Mouse (Mus musculus) neutrophil, adult 5-6 weeks (primary cell): ENCODE measurements around the gene Gm1604a. TPM values are rescaled to one million over a fixed set of nuclear protein-coding genes. Genes with fewer than 3 reads are reported as not detected.
"Not testable (repeated sequence)": the region's sequence is repeated elsewhere in the genome, so short reads cannot be mapped to it uniquely, and the experiment has no call there.

Experiments used
- ATAC-seq: fragments of 151-379, 151-347 bp; 2 replicates; pipeline ENCODE4 v1.8.0; 2017; ENCODE audit warnings: mild to moderate bottlenecking, moderate TSS enrichment; ENCODE audit not compliant: insufficient number of reproducible peaks, poor library complexity, low FRiP score, severe bottlenecking; ENCODE audit errors: extremely low read depth
- total RNA-seq: library from RNA; stranded (forward); fragments of 200-1000 nt; gene quantifications from 2 replicates; pipeline ENCODE4 v1.2.3, GENCODE M21; 2017

Gene Gm1604a
- not detected in 2 replicates for total RNA-seq

DNA sequence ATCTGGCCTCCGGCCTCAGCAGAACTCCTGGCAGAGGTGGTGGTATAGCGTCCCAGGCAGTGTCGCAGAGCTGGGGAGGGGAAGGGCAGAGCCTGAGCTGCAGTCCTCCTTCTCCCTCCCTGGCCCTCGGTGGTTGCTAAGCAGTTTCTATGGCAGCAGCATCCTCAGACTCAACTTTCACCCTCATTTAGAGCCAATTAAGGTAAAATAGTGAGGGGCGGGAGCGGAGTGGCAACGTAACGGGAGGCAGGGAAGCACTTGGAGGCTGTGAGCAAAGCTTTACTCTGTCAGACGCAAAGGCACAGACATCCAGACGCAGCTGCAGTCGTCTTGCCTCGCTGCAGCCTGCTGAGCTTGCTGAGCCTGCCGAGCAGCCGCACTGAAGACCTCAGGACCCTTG, at the start of gene Gm1604a:
Gm1604a (plus strand) TSS at position 312 of the 400 bp plus-strand sequence.
- ATAC-seq, result not testable (repeated sequence)

DNA sequence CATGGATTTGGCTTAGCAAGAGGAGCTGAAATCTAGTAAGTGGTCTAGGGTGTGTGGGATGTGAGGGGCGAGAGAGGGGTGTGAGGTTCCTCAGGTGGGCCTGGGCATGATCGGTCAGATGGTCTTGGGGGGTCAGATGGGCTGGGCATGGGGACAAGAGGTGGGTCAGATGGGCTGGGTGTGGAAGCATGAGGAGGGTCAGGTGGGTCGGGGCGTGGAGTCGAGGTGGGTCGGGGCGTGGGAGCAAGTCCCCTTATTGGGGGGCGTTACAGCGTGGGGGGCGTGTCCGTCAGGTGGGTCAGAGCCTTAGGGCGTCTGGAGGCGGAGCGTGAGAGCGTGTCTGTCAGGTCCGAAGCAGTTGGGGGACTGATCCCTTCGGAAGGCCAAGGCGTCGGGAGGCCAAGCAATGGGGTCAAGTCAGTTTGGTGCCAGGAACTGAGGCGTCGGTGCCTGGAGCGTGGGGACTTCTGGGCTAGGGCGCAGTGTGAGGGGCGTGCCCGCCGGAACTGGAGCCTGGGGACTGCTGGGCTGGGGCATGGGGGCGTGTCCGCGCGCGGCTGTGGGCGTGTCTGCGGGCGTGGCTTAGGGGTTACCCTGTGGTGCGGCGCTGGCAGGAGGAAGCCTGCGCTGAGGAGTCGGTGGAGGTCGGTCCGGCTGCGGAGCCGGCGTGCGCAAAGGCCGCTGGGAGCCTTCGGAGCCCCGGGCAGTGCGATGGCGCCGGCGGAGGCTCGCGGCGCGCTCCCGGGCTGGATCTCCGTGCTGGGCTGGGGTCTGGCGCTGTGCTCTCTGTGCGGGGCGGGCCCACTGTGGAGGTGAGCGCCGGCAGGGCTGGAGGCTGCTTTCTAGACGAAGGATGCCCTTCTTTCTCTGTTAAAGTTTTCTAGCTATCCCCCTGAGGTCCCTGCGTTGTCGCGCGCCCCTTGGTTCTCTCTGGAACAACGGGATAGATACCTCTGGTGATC, 46.8 kb upstream of the Gm1604a start, which contains the start of gene Gm49721:
Gm49721 (plus strand) TSS at position 618 of the 962 bp plus-strand sequence.
- peak; percentile 91 for ATAC-seq

DNA sequence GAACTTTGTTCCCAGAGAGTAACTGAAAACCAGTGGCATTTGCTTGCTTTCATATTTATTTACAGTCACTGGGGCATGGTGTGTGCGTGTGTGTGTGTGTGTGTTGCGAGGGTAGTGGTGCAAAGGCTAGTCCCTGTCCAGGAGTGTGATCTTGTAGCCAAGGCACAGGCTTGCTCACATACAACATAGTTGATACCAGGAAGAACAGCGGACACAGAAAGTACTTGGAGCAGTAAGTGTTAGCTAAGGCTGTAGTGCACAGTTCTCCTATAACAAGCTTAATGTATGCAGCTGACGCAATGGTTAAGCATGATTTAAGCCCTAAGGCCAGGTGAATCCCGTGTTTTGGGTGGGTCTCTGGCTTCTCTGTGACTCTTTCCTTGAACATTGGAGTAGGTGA, 46.0 kb upstream of the Gm1604a start:
- ATAC-seq, result not testable (repeated sequence)

DNA sequence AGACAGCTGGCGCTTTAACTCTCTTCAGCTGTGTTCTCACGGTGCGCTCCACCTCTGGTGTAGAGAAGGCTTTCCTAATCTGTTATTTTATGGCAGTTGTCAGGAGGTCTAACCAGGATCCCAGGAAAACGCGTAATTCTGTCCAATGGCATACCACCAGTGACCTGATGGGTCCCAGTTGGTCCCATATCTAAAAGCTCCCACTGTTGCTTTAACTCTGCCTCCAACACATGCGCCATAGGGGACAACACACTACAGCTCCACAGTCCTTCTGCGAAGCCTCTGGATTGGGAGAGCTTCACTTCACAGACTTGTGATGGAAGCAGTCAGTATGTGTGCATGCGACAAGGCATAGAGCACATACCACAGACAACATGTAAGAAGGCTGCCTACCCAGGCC, 45.2 kb upstream of the Gm1604a start:
- not testable (repeated sequence) for ATAC-seq

DNA sequence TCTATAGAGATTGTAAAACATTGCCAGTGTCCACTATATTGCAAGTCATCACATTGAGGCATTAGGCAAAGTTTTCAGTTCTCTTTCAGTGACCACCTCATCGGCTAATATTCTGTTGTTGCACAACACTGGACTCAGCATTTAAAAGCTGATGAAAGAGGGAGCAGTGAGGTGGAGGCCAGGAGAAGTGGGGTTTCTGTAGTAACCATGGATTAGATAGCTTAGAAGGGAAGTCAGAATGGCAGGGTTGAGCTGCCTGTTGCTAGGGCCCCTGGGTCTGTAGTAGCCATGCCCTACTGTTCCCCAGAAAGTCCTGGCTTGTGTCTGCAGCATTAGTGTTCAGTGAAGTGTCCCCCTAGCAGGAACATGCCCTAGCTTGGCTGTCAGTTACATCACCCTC, 39.2 kb upstream of the Gm1604a start:
- ATAC-seq, result not testable (repeated sequence)

DNA sequence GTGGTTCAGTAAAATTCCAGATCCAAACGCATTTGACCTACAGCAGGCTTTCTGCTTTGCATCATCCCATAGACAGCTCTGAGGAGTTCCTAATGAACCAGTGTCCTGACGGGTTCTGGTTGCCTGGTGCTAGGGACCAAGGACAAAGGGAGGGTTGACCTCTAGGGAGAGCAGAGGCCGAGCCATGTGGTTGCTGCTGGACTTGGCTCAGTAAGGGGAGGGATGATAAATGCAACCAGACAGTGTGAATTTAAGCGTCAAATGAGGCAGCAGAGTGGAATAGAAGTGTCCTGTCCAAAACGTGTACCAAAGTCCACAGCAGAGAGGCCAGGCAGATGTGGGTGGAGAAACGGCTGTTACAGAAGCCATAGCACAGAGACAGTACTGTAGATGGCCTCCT, 29.9 kb upstream of the Gm1604a start:
- ATAC-seq, result not testable (repeated sequence)

DNA sequence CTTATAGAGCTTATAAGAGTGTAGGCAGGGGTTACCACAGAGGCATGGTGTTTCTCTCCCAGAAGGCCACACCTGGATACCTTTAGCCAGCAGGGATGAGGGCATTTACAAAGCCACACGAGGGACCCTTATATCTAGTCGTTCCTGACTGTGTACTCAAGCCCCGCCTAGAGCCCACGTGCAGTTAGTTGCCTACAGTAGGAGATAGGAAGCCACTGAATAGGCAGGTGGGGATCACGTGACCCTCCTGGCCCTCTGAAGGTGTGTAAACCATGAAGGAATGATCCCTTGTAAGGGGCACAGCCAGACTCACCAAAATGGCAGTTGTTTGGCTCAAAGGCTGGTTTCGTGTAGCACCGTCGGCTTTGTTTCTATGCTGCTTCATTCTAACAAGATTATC, 28.5 kb upstream of the Gm1604a start:
- not testable (repeated sequence) for ATAC-seq

DNA sequence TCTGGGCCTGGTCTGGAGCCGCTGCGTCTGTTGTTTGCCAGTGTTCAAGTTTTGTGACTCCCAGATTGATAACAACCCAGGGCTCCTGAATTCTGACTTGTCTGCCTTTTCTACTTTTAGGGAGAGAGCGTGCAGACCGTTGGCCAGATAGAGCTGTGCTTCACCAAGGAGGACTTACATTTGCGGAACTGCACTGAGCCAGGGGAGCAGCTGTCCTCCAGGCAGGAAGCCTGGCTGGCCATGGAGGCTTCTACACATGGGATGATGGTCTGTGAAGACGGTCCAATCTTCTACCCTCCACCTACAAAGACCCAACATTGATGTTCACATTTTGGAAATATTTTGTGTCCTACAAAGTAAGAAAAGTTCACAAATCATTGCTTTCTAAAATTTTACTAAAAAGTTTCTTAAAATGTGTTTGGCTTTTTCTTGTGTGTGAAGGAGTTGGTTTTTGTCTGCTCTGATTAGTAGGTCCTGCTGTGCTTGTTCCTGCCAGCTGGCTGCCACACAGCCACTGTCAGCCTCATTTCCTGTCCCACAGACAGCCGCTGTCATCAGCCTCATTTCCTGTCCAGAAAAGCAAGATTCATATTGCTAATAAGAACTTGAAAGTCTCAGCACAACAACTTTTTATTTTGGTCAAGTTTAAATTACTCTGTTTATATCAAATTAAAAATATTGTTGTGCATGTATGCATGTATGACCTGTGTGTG, 27.4 kb upstream of the Gm1604a start:
- not testable (repeated sequence) for ATAC-seq

DNA sequence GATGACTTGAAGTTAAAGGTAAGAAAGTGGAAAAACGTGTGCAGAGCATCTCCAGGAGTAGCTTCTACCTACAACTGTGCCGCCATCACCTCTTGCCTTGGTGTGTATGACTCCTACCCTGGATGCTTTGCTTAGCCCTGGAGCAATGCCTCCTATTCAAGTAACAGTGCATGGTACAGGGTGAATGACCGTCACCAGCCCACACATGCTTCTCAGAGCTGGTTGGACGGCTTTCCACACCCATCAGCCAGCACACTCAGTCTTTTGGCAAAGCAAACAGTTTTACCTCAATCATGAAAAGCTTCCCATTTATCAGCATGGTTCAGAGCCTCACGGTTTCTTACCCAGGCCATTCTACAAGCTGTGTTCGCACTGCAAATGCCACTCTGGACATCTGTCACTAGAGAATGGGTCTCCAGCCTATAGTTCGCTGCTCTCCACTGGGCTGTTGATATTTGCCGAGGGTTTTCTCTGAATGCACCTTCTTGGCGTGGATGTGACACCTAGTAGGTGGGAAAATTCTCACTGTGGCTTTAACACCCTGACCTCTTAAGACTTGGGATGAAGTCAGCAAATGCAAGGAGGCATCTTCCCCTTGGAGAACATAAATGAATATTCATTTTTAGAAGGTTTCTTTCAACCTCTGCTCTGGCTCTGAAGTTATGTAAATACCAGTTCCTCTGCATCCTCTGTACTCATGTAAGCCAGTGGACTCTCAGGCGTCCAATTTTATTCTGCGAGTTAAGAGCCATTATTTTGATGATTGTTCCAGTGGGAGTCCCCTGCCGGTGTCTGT, 23.4 kb upstream of the Gm1604a start:
- ATAC-seq, result not testable (repeated sequence)

DNA sequence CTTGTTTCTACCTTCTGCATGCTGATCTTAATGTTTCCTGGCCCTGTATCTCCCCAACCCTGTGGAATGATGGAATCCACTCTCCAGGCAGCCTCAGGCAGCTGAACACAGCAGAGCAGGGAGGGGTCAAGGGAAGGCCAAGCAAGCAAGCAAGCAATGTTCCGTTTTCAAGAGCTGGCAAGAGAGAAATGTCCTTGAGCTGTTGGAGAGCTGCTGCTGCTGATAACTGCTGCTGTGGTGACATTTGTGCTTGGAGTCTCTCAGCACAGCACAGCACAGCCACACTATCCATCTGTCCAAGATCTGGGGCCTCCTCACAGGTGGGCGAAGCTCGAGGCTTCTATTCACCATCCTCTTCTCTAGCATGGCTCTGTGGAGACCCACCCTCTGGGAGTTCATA, 22.0 kb upstream of the Gm1604a start:
- not testable (repeated sequence) for ATAC-seq

DNA sequence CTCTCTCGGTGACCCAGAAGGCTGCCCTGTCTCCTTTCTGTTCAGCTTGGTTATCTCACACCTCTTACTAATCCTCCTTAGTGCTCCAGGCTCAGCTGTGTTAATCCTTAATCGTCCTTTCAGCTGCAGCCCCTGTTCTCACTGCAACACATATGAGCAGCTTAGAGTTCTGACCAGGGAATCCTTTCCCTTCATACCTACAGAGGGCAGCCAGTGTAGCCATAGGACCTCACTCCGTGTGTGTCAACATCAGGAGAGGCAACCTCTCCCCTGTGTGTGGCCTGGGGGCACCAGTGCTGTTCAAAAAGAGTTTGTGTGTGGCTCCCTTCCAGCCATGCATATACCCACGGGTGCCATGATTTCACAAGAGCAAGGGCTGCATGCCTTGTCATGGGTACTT, 19.7 kb upstream of the Gm1604a start:
- not testable (repeated sequence) for ATAC-seq

DNA sequence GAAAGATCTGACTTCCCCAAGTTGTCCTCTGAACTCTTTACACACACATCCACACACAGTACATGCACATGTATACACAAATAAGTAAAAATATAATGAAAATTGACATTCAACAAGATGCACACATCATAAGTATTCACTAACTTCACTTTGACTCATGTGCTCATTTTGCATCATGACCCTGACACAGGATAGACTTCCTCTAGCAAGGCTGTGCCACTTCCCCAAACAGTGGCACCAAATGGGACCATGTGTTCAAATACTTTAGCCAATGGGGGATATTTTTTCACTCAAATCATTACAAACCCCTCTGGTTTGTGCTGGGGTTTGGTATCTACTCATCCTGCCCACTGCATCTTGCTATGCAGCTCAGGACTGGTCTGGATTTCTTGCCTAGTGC, 16.5 kb upstream of the Gm1604a start:
- ATAC-seq, result not testable (repeated sequence)

DNA sequence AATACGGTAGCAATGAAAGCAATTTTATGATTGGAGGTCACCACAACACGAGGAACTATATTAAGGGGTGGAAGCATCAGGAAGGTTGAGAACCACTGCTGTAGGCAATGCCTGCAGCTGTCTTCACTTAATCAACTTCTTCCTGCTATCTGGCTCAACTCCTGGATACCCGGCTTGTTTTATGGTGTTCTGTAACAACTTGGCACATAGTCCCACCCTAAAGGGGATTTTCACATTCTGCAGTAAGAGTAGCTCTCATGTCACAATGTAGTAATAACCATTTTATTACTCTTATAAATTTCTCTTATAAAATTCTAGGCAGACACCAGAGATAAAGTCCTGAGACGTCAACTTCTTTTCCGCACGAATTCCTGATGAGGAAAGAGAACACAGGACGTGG, 15.9 kb upstream of the Gm1604a start:
- ATAC-seq, result not testable (repeated sequence)

DNA sequence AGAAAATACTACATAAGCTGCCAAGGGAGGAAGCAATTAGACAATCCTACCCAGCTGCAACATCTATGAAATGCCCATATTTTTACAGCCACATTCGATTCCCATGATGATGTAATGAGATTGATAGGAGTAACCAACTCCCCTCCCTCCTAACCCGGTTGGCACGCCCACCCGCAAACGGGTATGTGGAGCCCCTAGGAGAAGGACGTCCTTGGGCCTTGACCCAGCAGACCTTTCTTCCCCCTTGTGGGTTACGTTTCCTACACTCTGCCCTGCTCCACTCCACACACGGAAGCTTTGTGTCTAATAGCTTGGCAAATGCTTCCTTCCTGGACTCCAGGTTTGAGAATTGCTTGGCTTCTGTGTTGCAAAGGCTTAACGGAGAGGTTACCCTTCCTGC, 15.5 kb upstream of the Gm1604a start:
- not testable (repeated sequence) for ATAC-seq

DNA sequence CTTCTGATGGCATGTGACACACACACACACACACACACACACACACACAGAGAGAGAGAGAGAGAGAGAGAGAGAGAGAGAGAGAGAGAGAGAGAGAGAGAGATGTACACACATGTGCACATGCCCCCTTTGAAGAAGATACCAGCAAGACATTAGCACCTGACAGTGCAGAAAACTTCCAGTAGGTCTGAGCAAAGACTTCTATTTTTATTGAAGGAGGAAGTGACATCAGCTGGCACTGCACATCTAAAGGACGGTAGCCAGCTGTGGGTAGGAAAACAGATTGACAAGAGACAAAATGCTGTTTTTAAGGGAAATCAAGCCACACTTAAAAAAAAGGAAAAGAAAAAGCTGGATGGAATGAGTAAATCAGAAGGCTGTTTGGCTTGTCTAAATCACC, 11.2 kb upstream of the Gm1604a start:
- 0 out of 2 replicates have a peak, but pooled peaks have one; percentile 51 for ATAC-seq

DNA sequence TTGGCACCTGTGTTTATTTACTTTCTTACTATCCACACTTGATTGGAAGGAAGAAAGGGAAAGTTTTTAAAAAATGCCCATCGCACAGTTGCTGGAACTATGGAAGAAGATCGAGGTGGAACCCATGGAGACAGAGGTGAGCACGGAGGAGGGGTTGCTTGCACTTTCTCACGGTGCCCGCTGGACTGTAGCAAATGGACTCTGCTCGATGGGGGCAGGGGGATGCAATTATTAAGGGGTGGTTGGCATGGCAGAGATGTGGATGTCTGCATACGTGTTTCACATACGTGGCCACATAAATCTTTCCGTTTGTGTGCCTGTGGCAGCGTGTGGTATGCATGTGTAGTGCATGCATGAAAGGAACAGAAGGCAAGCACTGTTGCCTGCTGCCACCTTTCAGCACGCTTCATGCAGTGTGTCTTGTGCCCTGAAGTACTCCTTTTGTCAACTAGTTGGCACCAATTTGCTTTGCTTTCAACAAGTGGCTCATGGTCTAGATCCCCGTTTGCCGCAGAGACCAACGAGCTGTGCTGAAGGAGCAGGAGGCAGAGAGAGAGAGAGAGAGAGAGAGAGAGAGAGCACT, 487 bp downstream of the Gm1604a start:
- not testable (repeated sequence) for ATAC-seq

DNA sequence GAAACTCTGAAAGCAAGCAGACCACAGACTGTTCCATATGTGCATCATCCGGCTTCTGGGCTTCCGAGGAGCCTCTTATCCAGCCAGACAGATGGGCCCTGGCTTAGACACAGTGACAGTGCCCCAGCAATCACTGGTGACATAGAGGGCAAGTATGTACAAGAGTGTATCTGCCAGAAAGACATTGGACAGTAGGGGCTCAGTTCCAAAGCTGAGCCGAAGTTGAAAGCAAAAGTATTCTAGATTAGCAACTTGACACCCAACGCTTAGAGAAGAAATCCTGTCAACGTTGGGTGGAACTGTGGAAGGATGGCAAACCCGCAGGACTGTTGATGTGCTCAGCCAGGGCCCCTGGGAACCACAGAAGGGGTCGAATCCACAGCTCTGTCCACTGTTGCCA, 4.8 kb downstream of the Gm1604a start:
- not testable (repeated sequence) for ATAC-seq

DNA sequence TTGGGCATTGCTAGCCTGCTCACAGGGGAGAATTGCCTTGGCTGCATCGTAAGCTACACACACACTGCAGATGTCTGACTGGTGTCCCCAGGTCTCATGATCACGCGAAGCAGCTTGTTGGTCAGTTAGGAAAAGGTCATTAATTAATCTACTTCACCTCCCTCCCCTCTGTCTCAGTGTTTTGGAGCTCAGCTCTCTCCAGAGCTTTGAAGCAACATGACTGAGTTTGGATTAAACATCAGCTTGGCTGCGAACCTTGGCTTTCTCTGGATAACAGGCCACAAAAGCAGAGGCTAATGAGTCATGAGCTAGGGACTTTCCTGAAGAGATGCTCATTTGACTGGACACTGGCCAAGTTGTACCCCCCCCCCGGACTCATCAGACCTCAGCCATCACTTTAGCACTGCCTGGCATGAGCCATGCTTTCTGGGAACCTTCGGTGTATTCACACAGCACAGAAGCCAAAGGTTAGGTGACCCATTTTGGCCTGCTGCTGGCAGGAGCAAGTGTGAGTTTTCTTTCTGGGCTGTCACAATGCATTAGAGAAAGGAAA, 5.3 kb downstream of the Gm1604a start:
- not testable (repeated sequence) for ATAC-seq
